Mouse (Mus musculus) spleen, postnatal 36 days (tissue): Measurements from ENCODE around the gene Enoph1.

ENCODE experiments used
- DNase-seq, 2 experiments: peaks; one replicate each; pipeline ENCODE4 v3.0.0; 2022; ENCODE audit warnings: low spot score in 2 of 2, mixed read lengths in 1 of 2

Gene Enoph1

DNA sequence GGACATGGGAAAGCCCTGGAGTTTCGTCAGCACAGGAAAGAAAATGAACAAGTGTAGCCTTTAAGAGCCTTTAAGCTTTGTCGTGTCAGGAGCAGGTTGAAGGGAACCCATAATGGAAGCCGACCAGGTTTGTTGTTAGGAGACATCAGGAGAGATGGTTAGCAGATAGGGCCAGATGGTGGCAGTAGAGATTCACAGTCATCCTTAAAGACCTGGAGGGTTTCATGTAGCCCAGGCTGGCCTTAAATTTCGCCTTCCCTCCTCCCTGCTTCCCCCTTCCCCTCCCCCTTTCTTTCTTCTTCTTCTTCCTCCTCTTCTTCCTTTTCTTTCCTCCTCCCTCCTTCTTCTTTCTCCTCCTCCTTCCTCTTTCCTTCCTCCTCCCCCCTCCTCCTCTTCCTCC, 34.8 kb downstream of the Enoph1 start:
- DNase-seq, result no peak

DNA sequence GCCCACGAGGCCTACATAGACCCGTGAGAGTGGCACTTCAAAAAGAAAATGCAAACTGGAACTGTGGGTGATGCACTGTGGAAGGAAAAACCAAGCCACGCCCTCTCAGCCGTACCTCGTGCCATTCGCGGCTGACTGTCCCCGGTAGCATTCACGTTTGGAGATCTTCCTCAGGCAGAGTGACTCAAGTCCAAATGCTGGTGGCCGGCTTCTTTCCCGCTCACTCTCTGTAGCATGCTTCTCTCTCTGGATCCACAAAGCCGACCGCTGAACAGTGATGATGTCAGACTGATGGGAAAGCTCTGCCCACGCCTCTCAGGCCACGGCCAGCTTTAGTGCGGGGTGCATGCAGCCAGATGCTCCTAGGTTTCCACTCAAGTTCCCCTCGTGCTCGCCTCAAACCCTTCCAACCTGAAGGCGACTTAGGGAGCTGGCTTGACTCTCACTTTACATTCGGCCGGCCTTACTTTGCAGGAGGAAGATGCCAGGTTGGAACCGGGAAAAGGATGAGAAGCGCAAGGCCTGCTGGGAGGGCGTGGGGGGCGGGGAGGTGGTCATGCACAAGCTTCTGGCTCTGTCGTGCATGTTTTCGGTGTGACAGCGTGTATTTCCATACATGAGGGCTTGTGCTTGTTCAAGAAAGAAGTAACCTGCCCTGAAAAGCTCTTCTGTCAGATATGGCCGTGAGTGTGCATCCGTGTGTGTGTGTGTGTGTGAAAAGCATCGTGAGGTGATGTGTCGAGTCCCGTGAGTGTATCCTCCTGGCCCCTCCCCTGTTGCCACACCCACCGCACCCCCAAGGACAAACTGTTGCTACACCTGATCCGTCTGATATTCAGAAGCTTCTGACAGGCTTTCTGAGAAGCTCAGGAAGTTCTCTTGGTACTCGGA, 39.5 kb downstream of the Enoph1 start:
- DNase-seq, result no peak

DNA sequence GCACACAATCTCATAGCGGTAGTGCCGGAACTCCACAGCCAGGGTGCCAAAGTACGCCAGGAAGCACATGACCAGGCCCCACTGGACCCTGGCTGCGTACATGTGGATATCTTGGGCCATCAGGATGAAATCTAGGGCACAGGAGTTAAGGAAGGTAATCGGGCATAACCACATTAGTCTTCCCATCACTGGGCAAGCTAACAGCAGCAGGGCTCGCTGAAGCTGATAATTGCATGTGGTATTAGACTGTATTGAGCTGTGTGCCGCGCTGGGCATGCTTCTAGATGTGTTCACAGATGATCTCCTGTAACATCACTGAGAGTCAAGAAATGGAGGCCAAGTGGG, 40.1 kb downstream of the Enoph1 start:
- no peak for DNase-seq

DNA sequence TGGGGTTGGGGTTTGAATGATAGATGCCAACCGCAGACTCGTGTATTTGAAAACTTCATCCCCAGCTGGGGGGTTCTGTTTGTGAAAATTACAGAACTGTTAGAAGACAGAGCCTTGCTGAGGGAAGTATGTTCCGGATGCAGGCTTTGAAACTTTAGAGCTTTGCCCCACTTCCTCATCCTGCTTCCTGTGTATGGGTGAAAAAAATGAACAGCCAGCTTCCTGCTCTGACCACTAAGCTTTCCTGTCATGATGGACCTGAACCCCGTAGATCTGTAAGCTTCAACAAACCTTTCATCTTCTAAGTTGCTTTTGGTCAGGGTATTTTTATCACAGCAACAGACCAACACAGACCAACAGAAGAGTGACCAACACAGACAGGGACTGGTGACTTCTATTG, 42.2 kb downstream of the Enoph1 start:
- peak in 1 of 2 experiments; percentile 8 for DNase-seq

DNA sequence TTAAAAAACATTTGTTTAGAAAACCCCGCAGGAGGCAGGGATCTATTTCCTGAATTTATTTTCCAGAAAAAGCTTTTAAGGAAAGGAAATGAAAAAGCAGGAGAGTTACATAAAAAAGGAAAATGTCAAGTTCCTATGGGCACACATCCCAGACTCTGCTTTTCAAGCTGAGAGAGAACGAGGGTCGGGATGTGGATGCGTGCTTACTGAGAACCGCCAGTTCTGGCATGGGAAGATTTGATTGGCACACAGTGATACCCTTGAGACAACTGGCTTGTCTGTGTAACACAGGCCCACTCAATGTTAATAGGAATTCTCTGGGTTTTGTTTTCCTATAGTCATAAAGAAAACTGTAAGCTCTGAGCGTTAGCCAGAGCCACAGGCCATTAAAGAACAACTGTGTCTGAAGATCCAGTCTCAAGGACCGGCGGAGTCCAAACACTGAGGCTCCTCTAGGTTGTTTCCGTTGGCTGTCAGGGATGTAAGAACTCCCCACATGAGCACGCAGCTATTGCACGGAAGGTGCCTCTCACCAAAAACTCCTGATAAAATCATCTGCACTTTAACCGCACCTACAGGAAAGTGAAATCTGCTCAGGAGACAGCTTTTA, 44.3 kb downstream of the Enoph1 start:
- no peak for DNase-seq

DNA sequence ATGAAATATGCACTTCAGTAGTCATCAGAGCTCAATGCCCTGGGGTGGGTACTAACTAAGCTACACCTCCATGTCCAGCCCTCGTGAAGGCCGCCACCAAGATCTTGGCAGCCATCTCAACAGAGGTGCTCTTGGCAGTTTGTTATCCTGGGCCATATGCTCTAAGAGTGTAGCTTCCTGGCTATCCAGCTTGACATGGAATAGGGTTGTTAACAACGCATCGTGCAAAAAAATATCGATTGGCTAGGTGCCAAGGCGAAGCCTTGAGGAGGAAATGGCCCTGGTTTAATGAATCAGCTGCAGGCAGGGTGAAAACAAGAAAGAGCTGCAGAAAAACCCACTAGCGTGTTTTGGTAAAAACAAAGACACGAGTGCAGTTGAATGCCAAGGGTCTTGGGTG, 45.3 kb downstream of the Enoph1 start:
- no peak for DNase-seq

DNA sequence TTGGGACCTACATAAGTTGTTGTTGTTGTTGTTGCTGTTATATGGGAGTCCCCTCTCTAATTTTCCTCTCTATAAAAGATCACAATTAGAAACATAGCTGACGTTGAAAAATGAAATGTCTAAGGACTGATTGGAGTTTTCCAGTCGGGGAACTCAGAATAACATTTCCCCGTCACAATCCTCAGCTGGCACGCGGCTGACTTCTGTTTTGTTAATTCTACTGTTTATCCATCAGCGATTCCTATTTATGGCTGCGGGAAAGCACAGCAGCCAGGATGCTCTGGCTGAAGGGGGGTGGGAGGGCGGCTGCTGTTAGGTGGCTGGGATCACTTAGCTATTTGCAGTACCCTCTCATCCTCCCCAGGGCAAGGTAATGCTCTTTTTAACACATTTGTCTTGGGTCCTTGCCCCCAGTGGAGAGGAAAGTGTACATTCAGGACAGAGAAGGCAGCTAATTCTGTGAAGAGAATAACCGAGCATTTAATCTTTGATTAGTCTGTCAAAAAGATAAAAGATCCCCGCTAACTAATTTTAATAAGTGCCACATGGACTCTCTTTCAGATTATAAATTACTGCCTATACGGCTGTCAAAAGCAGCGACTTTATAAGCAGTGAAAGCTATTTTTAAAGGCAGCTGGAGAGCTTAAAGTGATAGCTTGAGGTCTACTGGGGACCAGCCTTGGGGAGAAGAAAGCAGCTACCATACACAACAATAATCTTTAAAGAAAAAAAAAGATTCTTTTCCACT, 50.9 kb downstream of the Enoph1 start:
- no peak for DNase-seq

DNA sequence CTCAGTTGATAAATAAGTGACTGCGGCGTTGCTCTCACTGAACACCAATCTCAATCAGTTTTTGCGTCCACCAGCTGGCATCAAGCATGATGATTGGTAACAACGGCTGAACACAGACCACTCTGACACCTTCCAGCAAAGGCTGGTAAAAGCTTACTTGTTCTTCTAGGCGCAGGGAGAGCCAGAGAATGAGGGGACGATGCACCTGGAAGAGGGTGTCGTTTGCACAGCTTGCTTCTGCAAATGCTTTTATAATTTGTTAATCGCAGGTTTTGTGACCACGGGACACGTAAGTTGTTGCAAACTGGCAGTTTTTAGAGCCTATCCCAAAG, 51.4 kb downstream of the Enoph1 start:
- no peak for DNase-seq

DNA sequence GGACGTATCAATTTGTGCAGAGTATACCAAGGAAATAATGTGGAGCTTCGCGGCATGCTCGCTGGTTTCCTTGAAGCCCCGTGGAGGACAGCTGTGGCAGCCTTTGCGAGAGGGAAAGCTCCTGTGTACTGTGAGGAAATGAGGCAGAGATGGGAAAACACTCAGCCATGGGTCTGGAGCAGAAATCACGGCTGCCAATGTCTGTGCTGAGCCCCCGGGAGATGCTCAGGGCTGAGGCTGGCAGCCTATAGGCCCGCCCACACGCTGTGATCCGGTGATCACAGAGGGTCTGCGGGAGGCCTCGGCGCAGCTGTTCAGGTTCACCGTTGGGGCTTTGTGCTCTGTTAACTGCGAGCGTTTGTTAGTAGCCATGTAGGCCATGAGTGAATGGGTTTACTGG, 51.8 kb downstream of the Enoph1 start:
- no peak for DNase-seq

DNA sequence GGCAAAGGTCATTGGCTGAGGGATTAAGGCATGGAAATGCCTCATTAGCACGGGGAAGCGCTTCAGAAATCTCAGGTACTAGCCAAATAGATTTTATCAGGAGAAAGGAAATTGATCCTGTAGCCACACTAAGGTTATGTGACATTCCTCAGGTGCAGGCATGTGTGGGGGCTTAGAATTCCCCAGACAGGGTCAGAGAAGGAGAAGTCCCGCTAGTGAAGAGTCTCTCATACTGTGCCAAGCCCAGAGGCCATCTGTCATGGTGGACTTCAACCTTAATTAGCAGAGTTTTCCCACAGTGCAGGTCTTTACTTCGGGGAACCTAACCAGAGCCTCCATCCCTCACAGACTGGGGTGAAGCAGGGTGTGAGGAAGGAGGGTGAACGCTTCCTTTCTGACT, 57.2 kb downstream of the Enoph1 start:
- DNase-seq, result no peak

DNA sequence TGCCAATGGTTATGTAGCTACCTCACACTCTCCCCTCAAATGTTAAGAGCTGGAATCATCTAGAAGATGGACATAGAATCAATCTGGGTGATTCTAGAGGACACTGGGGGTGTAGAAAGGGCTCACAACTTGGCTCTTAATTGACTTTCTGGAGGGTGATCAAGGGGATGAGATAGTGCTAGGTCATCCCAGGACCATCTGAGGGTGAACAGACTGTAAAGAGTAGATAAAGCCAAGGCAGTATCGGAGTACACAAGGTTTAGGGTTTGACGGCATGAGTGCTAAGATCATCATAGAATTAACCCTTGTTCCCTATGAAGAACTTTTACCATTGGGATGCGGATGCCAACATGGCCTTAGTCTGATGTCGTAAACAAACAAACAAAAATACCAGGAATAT, 58.2 kb downstream of the Enoph1 start:
- DNase-seq, result no peak

DNA sequence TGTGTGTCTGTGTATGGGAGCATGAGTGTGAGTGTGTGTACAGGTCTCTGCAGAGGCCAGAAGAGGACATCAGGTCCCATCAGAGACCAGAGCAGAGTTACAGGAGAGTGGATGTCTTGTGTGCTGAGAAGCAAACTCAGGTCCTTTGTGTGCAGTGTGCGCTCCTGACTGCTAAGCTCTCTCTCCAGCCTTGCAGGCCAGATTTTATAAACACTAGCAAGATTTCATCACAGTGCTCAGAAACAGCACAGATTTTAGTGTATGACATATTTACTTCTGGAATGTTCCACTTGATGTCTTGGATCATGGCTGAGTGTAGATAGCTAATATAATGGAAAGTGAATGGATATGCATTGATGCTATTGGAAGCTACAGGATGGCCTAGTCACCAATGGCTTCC, 62.6 kb downstream of the Enoph1 start:
- no peak for DNase-seq

DNA sequence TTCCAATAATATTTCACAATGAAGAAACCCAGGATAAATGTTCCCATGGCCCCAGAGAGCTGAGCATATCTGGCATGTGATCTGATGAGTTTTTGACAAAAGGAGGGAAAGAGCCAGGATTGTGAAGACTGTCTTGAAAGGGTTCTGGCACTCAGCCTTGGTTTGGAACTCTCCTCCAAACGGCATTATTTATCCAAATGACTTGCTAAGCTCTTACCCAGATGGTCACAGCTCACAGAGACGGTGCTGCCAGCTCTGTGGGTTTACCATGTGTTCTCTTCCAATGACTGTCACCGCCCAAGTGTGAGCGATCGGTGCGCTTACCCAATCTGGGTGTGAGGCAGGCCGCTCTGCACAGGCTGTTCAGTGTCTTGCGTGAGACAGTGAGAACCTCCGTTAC, 69.1 kb downstream of the Enoph1 start:
- no peak for DNase-seq

DNA sequence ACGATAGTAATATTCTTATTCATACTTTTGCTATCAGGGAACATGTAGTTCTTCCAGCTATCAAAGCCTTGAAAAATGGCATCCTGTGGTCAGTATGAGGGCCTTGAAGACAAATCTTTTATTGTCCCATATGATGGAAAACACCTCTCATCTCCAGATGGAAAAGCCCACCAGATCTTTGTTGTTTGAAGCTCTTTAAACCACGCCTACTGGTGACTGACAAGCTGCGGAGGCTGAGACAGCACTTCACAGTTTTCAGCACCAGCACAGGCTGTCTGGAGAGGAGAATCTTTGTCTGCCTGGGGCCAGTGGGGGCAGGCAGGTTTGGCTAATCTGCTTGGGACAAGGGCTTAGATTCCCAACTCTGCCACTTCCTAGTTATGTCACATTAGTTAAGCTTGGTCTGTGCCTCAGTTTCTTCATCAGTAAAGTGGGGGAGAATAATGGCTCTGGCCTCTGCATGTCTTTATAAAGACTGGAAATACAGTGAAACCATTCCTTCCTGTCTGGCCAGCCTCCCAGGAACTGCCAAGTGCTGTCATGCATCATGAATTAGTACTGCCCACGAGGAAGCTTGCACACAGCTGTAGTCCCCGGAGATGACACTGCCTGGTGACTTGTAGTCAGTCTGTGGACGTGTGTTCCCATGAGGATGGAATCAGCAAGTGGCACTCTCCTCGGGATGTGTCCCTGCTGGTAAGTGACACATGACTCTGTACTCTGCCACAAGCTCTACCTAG, 69.9 kb downstream of the Enoph1 start:
- DNase-seq, result no peak

DNA sequence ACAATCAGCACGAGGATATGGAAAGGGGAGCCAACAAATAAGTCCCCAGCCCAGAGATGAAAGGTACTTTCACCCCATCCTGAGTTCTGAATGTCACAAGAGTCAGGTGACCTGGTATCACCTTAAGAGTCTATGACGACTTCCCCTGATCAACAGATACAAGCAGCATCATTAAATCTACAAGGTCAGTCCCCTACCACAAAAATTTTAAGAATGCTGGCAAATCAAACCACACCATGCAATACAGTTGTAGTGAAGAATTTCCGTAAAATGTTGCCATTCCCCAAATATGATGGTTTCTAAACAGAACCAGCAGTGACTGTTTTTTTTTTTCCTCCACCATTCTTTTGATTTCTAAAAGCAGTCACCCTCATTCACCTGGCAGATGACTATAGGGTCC, 70.8 kb downstream of the Enoph1 start:
- DNase-seq, result no peak

DNA sequence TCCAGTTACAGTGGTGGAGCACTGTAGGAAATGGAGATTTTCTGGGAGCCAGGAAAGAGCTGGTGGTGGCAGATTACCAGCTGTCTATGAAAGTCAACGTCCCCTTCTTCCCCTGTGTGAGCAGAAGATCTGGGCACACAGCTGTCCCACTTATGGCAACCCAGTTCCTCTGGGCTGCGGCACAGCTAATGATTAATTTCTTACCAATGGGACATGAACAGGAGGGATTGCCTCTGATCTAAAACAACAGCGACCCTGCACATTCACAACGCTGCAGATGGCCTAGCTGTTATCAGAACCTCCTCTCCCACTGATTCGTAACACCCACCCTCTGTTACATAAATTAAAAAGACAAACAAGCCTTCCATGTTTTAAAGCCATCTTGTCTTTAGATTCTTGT, 73.6 kb downstream of the Enoph1 start:
- no peak for DNase-seq
